Mouse (Mus musculus) embryo, embryonic 10.5 days (tissue): Measurements from ENCODE around the gene Cpped1.

ENCODE experiments used
- DNase-seq: peaks from one replicate; pipeline ENCODE4 v3.0.0-alpha.2; 2015; ENCODE audit warnings: low spot score

The Cpped1 gene

GRCm38 (mm10) chr16:11843441-11843840, 65.8 kb downstream of the Cpped1 start:
- DNase-seq = no peak

GRCm38 (mm10) chr16:11833474-11833873, 75.8 kb downstream of the Cpped1 start:
- no peak for DNase-seq

GRCm38 (mm10) chr16:11828816-11829215, 80.4 kb downstream of the Cpped1 start:
- no peak for DNase-seq

GRCm38 (mm10) chr16:11824833-11825232, 84.4 kb downstream of the Cpped1 start:
- DNase-seq = peak; percentile 10

- DNase-seq = no peak
Observed at GRCm38 (mm10) chr16:11824385-11824784, 84.9 kb downstream of the Cpped1 start.

GRCm38 (mm10) chr16:11820791-11821190, 88.5 kb downstream of the Cpped1 start:
- DNase-seq = peak; percentile 42

GRCm38 (mm10) chr16:11814935-11815650, 94.2 kb downstream of the Cpped1 start:
- DNase-seq = no peak

GRCm38 (mm10) chr16:11812119-11812518, 97.1 kb downstream of the Cpped1 start:
- DNase-seq = no peak

- no peak for DNase-seq
Observed at GRCm38 (mm10) chr16:11809615-11810014, 99.6 kb downstream of the Cpped1 start.

GRCm38 (mm10) chr16:11801960-11802539, 107.2 kb downstream of the Cpped1 start:
- DNase-seq = no peak

GRCm38 (mm10) chr16:11795758-11796460, 113.3 kb downstream of the Cpped1 start:
- DNase-seq = no peak

GRCm38 (mm10) chr16:11794628-11795027, 114.6 kb downstream of the Cpped1 start:
- no peak for DNase-seq

- no peak for DNase-seq
Observed at GRCm38 (mm10) chr16:11793391-11793790, 115.9 kb downstream of the Cpped1 start.

- DNase-seq = no peak
Observed at GRCm38 (mm10) chr16:11790476-11790875, 118.8 kb downstream of the Cpped1 start.

- DNase-seq = no peak
Observed at GRCm38 (mm10) chr16:11785806-11786205, 123.4 kb downstream of the Cpped1 start.

GRCm38 (mm10) chr16:11784354-11784753, 124.9 kb downstream of the Cpped1 start:
- DNase-seq = no peak

- DNase-seq = no peak
Observed at GRCm38 (mm10) chr16:11783337-11783736, 125.9 kb downstream of the Cpped1 start.

- peak; percentile 14 for DNase-seq
Observed at GRCm38 (mm10) chr16:11782082-11782481, 127.2 kb downstream of the Cpped1 start.

- DNase-seq = no peak
Observed at GRCm38 (mm10) chr16:11778715-11779460, 130.4 kb downstream of the Cpped1 start.

- DNase-seq = no peak
Observed at GRCm38 (mm10) chr16:11778191-11778590, 131.1 kb downstream of the Cpped1 start.

GRCm38 (mm10) chr16:11776528-11776927, 132.7 kb downstream of the Cpped1 start:
- no peak for DNase-seq

- no peak for DNase-seq
Observed at GRCm38 (mm10) chr16:11774321-11774720, 134.9 kb downstream of the Cpped1 start.
